12 mouse cellular contexts compared by ENCODE assay signal in the genomic region with DNA sequence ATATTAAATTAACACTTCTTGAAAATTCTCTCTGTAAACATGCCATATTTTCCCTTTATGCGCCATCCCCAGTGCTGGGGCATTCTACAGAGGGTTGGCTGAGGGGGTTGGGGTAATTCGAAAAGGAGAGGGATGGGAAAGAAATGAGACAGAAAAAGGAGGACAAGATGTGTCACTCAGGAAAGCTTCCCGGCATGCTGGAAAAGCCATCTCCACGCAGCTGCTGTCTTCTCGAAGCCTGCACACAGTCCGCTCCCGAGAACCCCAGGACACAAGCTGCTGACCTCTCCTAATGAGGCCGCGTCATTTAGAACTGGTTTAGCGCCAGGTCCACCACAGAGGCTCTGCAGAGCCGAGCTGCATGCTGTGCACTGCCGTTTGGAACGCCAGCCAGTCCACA.
DNase-seq lines count a peak whose midpoint lies in the region; ATAC-seq lines count a peak whose summit lies in the region.
"Had no signal": no experiment of that assay in that cellular context is flagged by ENCODE, and none has a peak within 500 bp of the region (broad histone marks: within the 10 kb centered on the region; RNA-seq: fewer than 3 reads in every experiment).

No protein-coding gene starts in this region.

- peaks cover 25% of the 10 kb centered on the region for H3K4me1 ChIP-seq in midbrain, embryonic 14.5 days (ENCODE audit: control insufficient read depth, insufficient read depth, low read length)
- H3K4me1 ChIP-seq: lung, embryonic 15.5 days had no signal

- DNase-seq in layer of hippocampus, postnatal 36 days, result peak; percentile 21 to 22
- DNase-seq in layer of hippocampus, adult 9-11 months, result no peak
- DNase-seq in cerebellum, adult 18-20 months, result peak; percentile 61 to 75
- peak; percentile 71 to 79 for DNase-seq in cerebellum, postnatal 25 days
- DNase-seq in midbrain, embryonic 14.5 days, result peak; percentile 43
- no peak for DNase-seq in urinary bladder, postnatal 25 days (ENCODE audit: low spot score)
- DNase-seq in urinary bladder, postnatal 10 days (ENCODE audit: low spot score), result no peak
- no peak for DNase-seq in spleen, postnatal 14 days (ENCODE audit: low spot score in 2 of 2)
- DNase-seq: right cerebral cortex, postnatal 4 days; thymus, postnatal 25 days had no signal

- no peak for ATAC-seq in midbrain, embryonic 14.5 days (ENCODE audit: low FRiP score, low TSS enrichment)

- H3K9ac ChIP-seq in midbrain, embryonic 14.5 days (replicated peaks; ENCODE audit: low read length), result no peak overlapping the region
- H3K9ac ChIP-seq: lung, embryonic 15.5 days had no signal

- no peaks in the 10 kb centered on the region for H3K36me3 ChIP-seq in midbrain, embryonic 14.5 days (ENCODE audit: control insufficient read depth, insufficient read depth, low read length)
- H3K36me3 ChIP-seq: lung, embryonic 15.5 days had no signal

- H3K27me3 ChIP-seq in midbrain, embryonic 14.5 days (ENCODE audit: control insufficient read depth, insufficient read depth, low read length), result no peaks in the 10 kb centered on the region
- H3K27me3 ChIP-seq: lung, embryonic 15.5 days had no signal

- no peak overlapping the region for H3K4me2 ChIP-seq in midbrain, embryonic 14.5 days (ENCODE audit: low read length)
- H3K4me2 ChIP-seq: lung, embryonic 15.5 days had no signal

- peak overlapping the region; percentile 67 for H3K27ac ChIP-seq in midbrain, embryonic 14.5 days (replicated peaks; ENCODE audit: low read depth, low read length)
- H3K27ac ChIP-seq: lung, embryonic 15.5 days had no signal

- H3K9me3 ChIP-seq in midbrain, embryonic 14.5 days (ENCODE audit: control insufficient read depth, low read length), result no peaks in the 10 kb centered on the region
- H3K9me3 ChIP-seq: lung, embryonic 15.5 days had no signal

- 53% methylated on average over 13 of the region's 13 CpGs for WGBS in midbrain, embryonic 14.5 days

- no peak overlapping the region for H3K4me3 ChIP-seq in midbrain, embryonic 14.5 days (replicated peaks; ENCODE audit: low read depth, low read length)
- H3K4me3 ChIP-seq: erythroblast, embryonic 14.5 days; lung, embryonic 15.5 days had no signal

Comparison
In these comparisons a context has a peak if more than half of its experiments do, and no peak if none do; other contexts are left out.
1. DNase-seq: peak in layer of hippocampus, postnatal 36 days (2 of 2), cerebellum, adult 18-20 months (2 of 2), cerebellum, postnatal 25 days (2 of 2) and midbrain, embryonic 14.5 days (single experiment); none in layer of hippocampus, adult 9-11 months (single experiment), urinary bladder, postnatal 25 days (single experiment), urinary bladder, postnatal 10 days (single experiment) and spleen, postnatal 14 days (0 of 2).